Mouse (Mus musculus) heart, embryonic 10.5 days (tissue): Measurements from ENCODE around the gene Siglece. TPM values are rescaled to one million over a fixed set of nuclear protein-coding genes. Genes with fewer than 3 reads are reported as not detected.

Experiments used
- DNase-seq: peaks from one replicate; pipeline ENCODE4 v3.0.0-alpha.2; 2017; ENCODE audit warnings: low spot score
- H3K27ac ChIP-seq: fragments of 300-500 bp; sonication (generic); 2 replicates; pipeline ENCODE4 v1.5.1; 2016; ENCODE audit warnings: mild to moderate bottlenecking
- H3K27me3 ChIP-seq: fragments of 300-500 bp; sonication (generic); 2 replicates; pipeline ENCODE4 v1.6.1; 2016; ENCODE audit warnings: mild to moderate bottlenecking; ENCODE audit not compliant: poor library complexity, insufficient read depth, severe bottlenecking
- H3K36me3 ChIP-seq: fragments of 300-500 bp; sonication (generic); 2 replicates; pipeline ENCODE4 v1.6.1; 2016; ENCODE audit warnings: mild to moderate bottlenecking, moderate library complexity
- H3K4me1 ChIP-seq: fragments of 300-500 bp; sonication (generic); 2 replicates; pipeline ENCODE4 v1.6.1; 2016; ENCODE audit warnings: mild to moderate bottlenecking
- H3K4me3 ChIP-seq: fragments of 300-500 bp; sonication (generic); 2 replicates; pipeline ENCODE4 v1.5.1; 2016; ENCODE audit warnings: mild to moderate bottlenecking, moderate library complexity
- H3K9me3 ChIP-seq: fragments of 300-500 bp; sonication (generic); 2 replicates; pipeline ENCODE4 v1.6.1; 2016; ENCODE audit warnings: mild to moderate bottlenecking, moderate library complexity
- WGBS: fragments of 180-500 bp; shearing (Covaris S2); methylation state at CpG from one replicate; pipeline ENCODE4 v1.1.7; 2016; 5-methylcytosine and 5-hydroxymethylcytosine counted together
- polyA plus RNA-seq: library from polyadenylated mRNA; unstranded; fragments of >200 nt; fragmentation: Nextera tagmentation; extraction: Ambion mirVana; gene quantifications from 2 replicates; pipeline ENCODE4 v1.2.1, GENCODE M21; 2016

Gene Siglece
- polyA plus RNA-seq, 1 experiment from 2014 or later = 0.70 TPM

DNA sequence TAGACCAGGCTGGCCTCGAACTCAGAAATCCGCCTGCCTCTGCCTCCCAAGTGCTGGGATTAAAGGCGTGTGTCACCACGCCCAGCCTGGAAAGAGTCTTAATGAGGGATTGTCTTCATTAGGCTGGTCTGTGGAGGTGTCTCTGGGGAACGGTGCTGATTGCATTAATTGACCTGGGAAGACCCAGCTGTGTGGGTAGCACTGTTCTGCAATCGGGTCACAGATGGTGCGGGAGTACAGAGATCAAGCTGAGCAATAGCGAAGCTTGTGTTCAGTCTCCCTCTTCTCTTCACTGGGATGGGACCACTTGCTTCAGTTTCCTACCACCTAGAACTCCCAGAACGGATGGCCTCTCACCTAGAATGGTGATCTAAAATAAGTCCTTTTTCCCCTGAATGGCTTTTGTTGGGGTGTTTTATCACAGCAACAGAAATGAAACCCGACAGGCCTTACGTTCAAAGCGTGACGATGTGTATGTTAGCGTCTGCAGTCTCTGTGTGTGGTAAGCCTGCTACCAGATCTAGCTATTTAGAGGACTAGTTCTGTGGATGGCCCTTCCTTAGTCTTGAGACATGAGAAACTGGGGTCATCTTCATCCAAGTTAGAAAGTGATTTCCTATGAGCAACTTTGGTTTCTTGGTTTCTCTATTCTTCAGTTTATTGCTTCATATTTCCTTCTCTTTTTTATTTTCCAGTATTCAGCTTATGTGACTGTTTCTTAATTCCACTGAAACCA, 46.0 kb downstream of the Siglece start:
- Histone ChIP-seq H3K4me1 (no peaks in the 10 kb centered on the region), H3K4me3 (no peak overlapping the region), H3K27me3 (no peaks in the 10 kb centered on the region), H3K27ac (no peak overlapping the region), H3K36me3 (no peaks in the 10 kb centered on the region), H3K9me3 (no peaks in the 10 kb centered on the region)
- 86% methylated on average over 14 of the region's 14 CpGs for WGBS
- DNase-seq = no peak

GRCm38 (mm10) chr7:43608316-43608824, 51.6 kb downstream of the Siglece start:
- no peaks in the 10 kb centered on the region for H3K9me3 ChIP-seq
- 73% methylated on average over 7 of the region's 7 CpGs for WGBS

GRCm38 (mm10) chr7:43607743-43608287, 52.1 kb downstream of the Siglece start:
- H3K4me1 ChIP-seq = peaks cover 3% of the 10 kb centered on the region
- H3K27me3 ChIP-seq = 0 out of 2 replicates have a peak, but pooled peaks cover 7% of the 10 kb centered on the region
- DNase-seq = no peak
- 38% methylated on average over 5 of the region's 5 CpGs for WGBS
- H3K4me3 ChIP-seq = no peak overlapping the region
- no peaks in the 10 kb centered on the region for H3K9me3 ChIP-seq
- no peak overlapping the region for H3K27ac ChIP-seq
- H3K36me3 ChIP-seq = no peaks in the 10 kb centered on the region

More at GRCm38 (mm10) chr7:43608316-43608824, 51.6 kb downstream of the Siglece start:
- no peak for DNase-seq
- Histone ChIP-seq H3K4me1 (peaks cover 3% of the 10 kb centered on the region), H3K4me3 (no peak overlapping the region), H3K36me3 (no peaks in the 10 kb centered on the region), H3K27me3 (0 out of 2 replicates have a peak, but pooled peaks cover 7% of the 10 kb centered on the region), H3K27ac (no peak overlapping the region)

DNA sequence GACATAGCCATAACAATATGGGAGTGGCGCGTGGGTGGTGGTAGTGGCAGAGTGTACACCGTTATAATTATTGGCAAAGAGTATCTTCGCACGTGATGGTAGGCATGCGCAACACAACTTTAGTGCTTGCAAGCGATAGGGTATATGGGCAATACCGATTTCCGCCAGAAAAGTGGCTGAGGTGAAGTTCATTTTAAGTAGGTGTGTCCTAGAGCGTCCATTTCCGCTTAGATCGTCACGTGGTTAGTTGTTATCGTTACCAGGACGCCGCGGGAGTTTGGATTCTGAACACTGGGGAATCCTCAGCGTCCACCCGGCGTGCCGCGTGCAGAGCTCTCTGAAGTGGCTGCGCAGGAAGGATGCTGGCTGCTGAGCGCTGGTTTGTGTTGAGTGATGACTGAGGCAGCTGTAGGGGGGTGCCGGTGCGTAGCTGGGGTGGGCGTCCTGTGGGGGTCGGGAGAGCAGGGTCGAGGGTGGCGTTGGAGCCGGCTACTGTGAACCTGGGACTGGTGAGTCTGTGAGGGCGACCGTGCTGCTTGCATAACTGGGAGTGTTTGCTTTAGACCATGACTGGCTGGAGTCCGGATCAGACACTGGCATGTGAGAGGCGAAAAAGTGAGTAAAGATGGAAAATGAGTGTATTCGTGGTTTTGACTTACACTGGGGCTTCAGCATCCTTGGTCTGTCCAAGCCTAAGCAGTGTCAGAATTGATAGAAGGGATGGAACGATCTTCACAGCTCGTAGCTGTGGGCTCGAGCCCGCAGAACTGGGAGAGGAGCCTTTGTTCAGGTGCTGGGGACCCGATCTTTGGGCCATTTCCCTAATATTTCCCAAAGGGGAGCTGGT, 52.8 kb downstream of the Siglece start, which contains the start of gene Zfp819:
Gene Zfp819 (plus strand): TSS at position 274 of the 847 bp plus-strand sequence.
- no peaks in the 10 kb centered on the region for H3K36me3 ChIP-seq
- H3K4me1 ChIP-seq = peaks cover 3% of the 10 kb centered on the region
- 15% methylated on average over 41 of the region's 41 CpGs for WGBS

DNA sequence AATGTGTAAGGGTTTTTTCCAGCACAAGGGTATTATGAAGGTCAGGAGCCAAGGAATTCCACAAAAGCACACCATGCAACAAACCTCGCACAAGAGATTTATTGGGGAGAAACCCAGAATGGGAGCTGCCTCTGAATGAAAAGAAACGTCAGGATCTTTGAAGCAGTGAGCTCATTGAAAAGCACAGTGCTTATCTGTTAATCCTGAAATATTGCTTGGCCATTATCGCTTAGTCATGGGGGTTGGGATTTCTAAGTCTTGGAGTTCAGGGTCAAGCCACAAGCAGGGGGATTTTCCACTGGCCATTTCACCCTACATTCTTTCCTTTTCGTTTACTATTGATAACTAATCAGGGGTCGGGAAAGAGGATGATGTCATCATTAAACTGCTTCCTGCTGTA, 58.1 kb downstream of the Siglece start:
- H3K27ac ChIP-seq = no peak overlapping the region
- 38% methylated on average over 5 of the region's 5 CpGs for WGBS
- no peaks in the 10 kb centered on the region for H3K36me3 ChIP-seq
- no peaks in the 10 kb centered on the region for H3K27me3 ChIP-seq
- no peaks in the 10 kb centered on the region for H3K4me1 ChIP-seq
- DNase-seq = no peak
- no peak overlapping the region for H3K4me3 ChIP-seq
- H3K9me3 ChIP-seq = no peaks in the 10 kb centered on the region

More for the DNA sequence above, 52.8 kb downstream of the Siglece start, which contains the start of gene Zfp819:
- peak; percentile 89 for DNase-seq
- Histone ChIP-seq H3K27ac (no peak within 1 kb of the TSS), H3K4me3 (peak within 1 kb of the TSS; percentile 54), H3K27me3 (0 out of 2 replicates have a peak, but pooled peaks cover 7% of the 10 kb centered on the region), H3K9me3 (no peaks in the 10 kb centered on the region)

Other genes starting within 250 kb of the Siglece start
- not detected in 2 replicates for gene Lim2, start 232.5 kb downstream of the Siglece start, polyA plus RNA-seq
- gene Nkg7, start 223.1 kb downstream of the Siglece start, polyA plus RNA-seq = not detected in 2 replicates
- not detected in 2 replicates for gene Cldnd2, start 219.4 kb downstream of the Siglece start, polyA plus RNA-seq
- 505 and 580 TPM in 2 replicates for gene Etfb, start 216.1 kb downstream of the Siglece start, polyA plus RNA-seq
- gene Gm45233, start 216.0 kb downstream of the Siglece start, polyA plus RNA-seq = not detected in 2 replicates
- gene Vsig10l, start 197.0 kb downstream of the Siglece start, polyA plus RNA-seq = 1.4 and 1.5 TPM in 2 replicates
- gene Iglon5, start 170.1 kb downstream of the Siglece start, polyA plus RNA-seq = 0.20 TPM in 1 of 2 replicates, not detected in the other
- not detected in 2 replicates for gene 4931406B18Rik, start 154.2 kb downstream of the Siglece start, polyA plus RNA-seq
- gene Cd33, start 115.7 kb downstream of the Siglece start, polyA plus RNA-seq = 0.34 and 0.37 TPM in 2 replicates
- gene Zfp658, start 97.9 kb downstream of the Siglece start, polyA plus RNA-seq = 1.4 and 2.1 TPM in 2 replicates
- 9.7 and 10.0 TPM in 2 replicates for gene Zfp719, start 80.6 kb downstream of the Siglece start, polyA plus RNA-seq
- 0.06 and 0.21 TPM in 2 replicates for gene Zfp819, start 53.0 kb downstream of the Siglece start, polyA plus RNA-seq
- gene Ceacam18, start 25.5 kb downstream of the Siglece start, polyA plus RNA-seq = not detected in 2 replicates
- gene Ctu1, start 11.9 kb upstream of the Siglece start, polyA plus RNA-seq = 9.0 and 12.0 TPM in 2 replicates
- gene Klk14, start 30.3 kb upstream of the Siglece start, polyA plus RNA-seq = not detected in 2 replicates
- gene Klk13, start 52.4 kb upstream of the Siglece start, polyA plus RNA-seq = 0.67 and 0.78 TPM in 2 replicates
- not detected in 2 replicates for gene Klk12, start 108.7 kb upstream of the Siglece start, polyA plus RNA-seq
- gene Klk11, start 114.4 kb upstream of the Siglece start, polyA plus RNA-seq = not detected in 2 replicates
- 0.20 and 0.28 TPM in 2 replicates for gene Klk10, start 120.9 kb upstream of the Siglece start, polyA plus RNA-seq
- not detected in 2 replicates for gene Klk9, start 131.7 kb upstream of the Siglece start, polyA plus RNA-seq
- gene Klk8, start 137.4 kb upstream of the Siglece start, polyA plus RNA-seq = 25.2 and 28.5 TPM in 2 replicates
- not detected in 2 replicates for gene Klk7, start 151.1 kb upstream of the Siglece start, polyA plus RNA-seq
- not detected in 2 replicates for gene Klk6, start 164.3 kb upstream of the Siglece start, polyA plus RNA-seq
- gene Klk5, start 181.8 kb upstream of the Siglece start, polyA plus RNA-seq = 0.14 TPM in 1 of 2 replicates, not detected in the other
- gene Klk4, start 221.0 kb upstream of the Siglece start, polyA plus RNA-seq = 0.10 TPM in 1 of 2 replicates, not detected in the other